8 mouse cellular contexts compared by ENCODE assay signal in the genomic region with DNA sequence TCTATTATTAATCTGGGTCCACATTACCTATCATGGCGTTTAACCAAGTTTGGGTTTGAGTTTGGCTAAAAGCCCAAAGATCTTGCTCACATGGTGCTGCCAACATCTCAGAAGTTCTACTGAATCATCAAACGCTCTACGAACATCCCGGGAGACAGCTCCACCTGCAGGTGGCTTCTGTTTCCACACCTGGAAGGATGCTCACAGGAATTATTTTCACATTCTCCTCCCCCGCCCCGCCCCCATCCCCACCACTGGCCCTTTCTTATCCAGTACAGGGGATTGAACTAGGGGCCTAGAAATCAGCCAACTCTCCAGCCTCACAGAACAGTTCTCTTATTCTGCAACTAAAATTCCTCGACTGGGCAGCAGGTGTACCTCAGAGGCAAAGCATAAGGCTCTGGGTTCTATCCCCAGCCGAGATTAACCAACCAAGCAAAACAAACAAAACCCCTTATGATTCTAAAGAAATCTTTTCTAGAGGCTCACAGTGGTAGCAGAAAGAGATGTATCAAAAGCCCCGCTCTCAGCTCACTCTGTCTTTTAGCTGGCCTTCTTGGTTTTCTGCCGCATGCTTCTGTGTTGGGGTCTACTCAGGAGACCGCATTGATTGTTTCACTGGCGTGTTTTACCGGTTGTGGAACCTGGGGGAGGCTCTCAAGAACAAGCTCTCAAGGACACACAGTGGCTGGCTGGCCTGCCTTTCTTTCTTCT. TPM values are rescaled to one million over a fixed set of nuclear protein-coding genes. Genes with fewer than 3 reads are reported as not detected.
DNase-seq lines count a peak whose midpoint lies in the region; ATAC-seq and TF ChIP-seq lines count a peak whose summit lies in the region.

No protein-coding gene starts in this region.

- no peaks in the 10 kb centered on the region for H3K9me3 ChIP-seq in intestine, postnatal 0 days (ENCODE audit: control insufficient read depth)
- H3K9me3 ChIP-seq in limb, embryonic 12.5 days: no peaks in the 10 kb centered on the region
- H3K9me3 ChIP-seq in midbrain, embryonic 13.5 days: no peaks in the 10 kb centered on the region
- H3K9me3 ChIP-seq in stomach, embryonic 16.5 days (replicated peaks; ENCODE audit: control insufficient read depth, low read length): no peaks in the 10 kb centered on the region

- DNase-seq in 3T3-L1 (ENCODE audit: low read depth, low spot score) (peak; percentile 89), adipocyte (ENCODE audit: low spot score) (peak; percentile 74)
- DNase-seq in embryo, embryonic 10 days (ENCODE audit: low spot score): peak; percentile 71
- DNase-seq in gastrocnemius, postnatal 25 days: peak; percentile 47

- no peaks in the 10 kb centered on the region for H3K27me3 ChIP-seq in intestine, postnatal 0 days (replicated peaks; ENCODE audit: control insufficient read depth, insufficient read depth, low read length)
- H3K27me3 ChIP-seq in limb, embryonic 12.5 days: 0 out of 2 replicates have a peak, but pooled peaks cover 5% of the 10 kb centered on the region
- H3K27me3 ChIP-seq in midbrain, embryonic 13.5 days: no peaks in the 10 kb centered on the region
- H3K27me3 ChIP-seq in stomach, embryonic 16.5 days (ENCODE audit: control insufficient read depth, insufficient read depth, low read length): no peaks in the 10 kb centered on the region

- 0 out of 2 replicates have a peak, but pooled peaks cover under 1% of the 10 kb centered on the region for H3K4me1 ChIP-seq in intestine, postnatal 0 days (replicated peaks; ENCODE audit: control insufficient read depth, insufficient read depth, low read length)
- H3K4me1 ChIP-seq in limb, embryonic 12.5 days (replicated peaks): peaks cover 19% of the 10 kb centered on the region
- peaks cover 38% of the 10 kb centered on the region for H3K4me1 ChIP-seq in midbrain, embryonic 13.5 days (replicated peaks)
- H3K4me1 ChIP-seq in stomach, embryonic 16.5 days (ENCODE audit: control insufficient read depth, insufficient read depth, low read length): peaks cover 13% of the 10 kb centered on the region; the same call in 1 of the 2 replicates

- ATAC-seq in intestine, postnatal 0 days: peak; percentile 56
- no peak for ATAC-seq in limb, embryonic 12.5 days (ENCODE audit: insufficient number of reproducible peaks, insufficient read depth, low FRiP score, low TSS enrichment, low read depth)
- ATAC-seq in midbrain, embryonic 13.5 days: peak; percentile 37; the same call in 1 of the 2 replicates
- ATAC-seq in stomach, embryonic 16.5 days (ENCODE audit: insufficient read depth, low FRiP score): peak; percentile 54; the same call in 1 of the 2 replicates

- 0 out of 2 replicates have a peak overlapping the region, but pooled peaks have one; percentile 9 for H3K27ac ChIP-seq in intestine, postnatal 0 days (ENCODE audit: low read depth, low read length)
- 0 out of 2 replicates have a peak overlapping the region, but pooled peaks have one; percentile 35 for H3K27ac ChIP-seq in limb, embryonic 12.5 days
- H3K27ac ChIP-seq in midbrain, embryonic 13.5 days: peak overlapping the region; percentile 74
- H3K27ac ChIP-seq in stomach, embryonic 16.5 days (ENCODE audit: low read length): peak overlapping the region; percentile 57; the same call in 1 of the 2 replicates

- no peak overlapping the region for H3K9ac ChIP-seq in intestine, postnatal 0 days (ENCODE audit: low read depth, low read length)
- H3K9ac ChIP-seq in limb, embryonic 12.5 days (replicated peaks): no peak overlapping the region
- peak overlapping the region; percentile 44; the same call in 1 of the 2 replicates for H3K9ac ChIP-seq in midbrain, embryonic 13.5 days (replicated peaks)
- H3K9ac ChIP-seq in stomach, embryonic 16.5 days (ENCODE audit: low read length): peak overlapping the region; percentile 36; the same call in 1 of the 2 replicates

- 45% methylated on average over 13 of the region's 13 CpGs for WGBS in intestine, postnatal 0 days
- 58% methylated on average over 13 of the region's 13 CpGs for WGBS in limb, embryonic 12.5 days
- 45% methylated on average over 13 of the region's 13 CpGs for WGBS in midbrain, embryonic 13.5 days
- 45% methylated on average over 13 of the region's 13 CpGs for WGBS in stomach, embryonic 16.5 days

- H3K36me3 ChIP-seq in intestine, postnatal 0 days (ENCODE audit: control insufficient read depth, insufficient read depth): no peaks in the 10 kb centered on the region
- H3K36me3 ChIP-seq in limb, embryonic 12.5 days: no peaks in the 10 kb centered on the region
- no peaks in the 10 kb centered on the region for H3K36me3 ChIP-seq in midbrain, embryonic 13.5 days
- no peaks in the 10 kb centered on the region for H3K36me3 ChIP-seq in stomach, embryonic 16.5 days (ENCODE audit: control insufficient read depth, insufficient read depth, low read length)

- peak overlapping the region; percentile 25; the same call in 1 of the 2 replicates for H3K4me3 ChIP-seq in intestine, postnatal 0 days (ENCODE audit: low read depth, low read length)
- 0 out of 2 replicates have a peak overlapping the region, but pooled peaks have one; percentile 7 for H3K4me3 ChIP-seq in limb, embryonic 12.5 days (replicated peaks)
- 0 out of 2 replicates have a peak overlapping the region, but pooled peaks have one; percentile 12 for H3K4me3 ChIP-seq in midbrain, embryonic 13.5 days (replicated peaks)
- peak overlapping the region; percentile 29 for H3K4me3 ChIP-seq in stomach, embryonic 16.5 days (replicated peaks; ENCODE audit: low read length)

- peak overlapping the region; percentile 60 for H3K4me2 ChIP-seq in intestine, postnatal 0 days (replicated peaks; ENCODE audit: low read depth)
- peak overlapping the region; percentile 4; the same call in 1 of the 2 replicates for H3K4me2 ChIP-seq in limb, embryonic 12.5 days
- H3K4me2 ChIP-seq in midbrain, embryonic 13.5 days (replicated peaks): peak overlapping the region; percentile 39
- peak overlapping the region; percentile 44 for H3K4me2 ChIP-seq in stomach, embryonic 16.5 days (ENCODE audit: low read depth, low read length)

- TF ChIP-seq CTCF in intestine, postnatal 0 days (IDR thresholded peaks at IDR 0.05; ENCODE audit: low read depth): peak; percentile 81

RNA-seq across cellular contexts. Expression of gene Psmg4, which starts 8.4 kb away (rescaled TPM):
- total RNA-seq in gastrocnemius, postnatal 25 days (2021): 10 to 100 TPM; 15.9 to 16.2 TPM
- 62.8 and 69.8 TPM in 2 replicates for polyA plus RNA-seq in intestine, postnatal 0 days (2015; fragmentation: Nextera tagmentation; extraction: Ambion mirVana)
- polyA plus RNA-seq in limb, embryonic 12.5 days (2016; fragmentation: Nextera tagmentation; extraction: Ambion mirVana): 102 and 106 TPM in 2 replicates
- polyA plus RNA-seq in midbrain, embryonic 13.5 days (2015; fragmentation: Nextera tagmentation; extraction: Ambion mirVana): 92.5 and 94.6 TPM in 2 replicates
- polyA plus RNA-seq in stomach, embryonic 16.5 days (2015; fragmentation: Nextera tagmentation; extraction: Ambion mirVana): 58.8 and 62.9 TPM in 2 replicates

RNA-seq across cellular contexts. Expression of gene Tubb2b, which starts 24.1 kb away (rescaled TPM):
- 1 to 10 TPM; 2.3 to 3.6 TPM for total RNA-seq in gastrocnemius, postnatal 25 days (2021)
- 14.1 and 15.4 TPM in 2 replicates for polyA plus RNA-seq in intestine, postnatal 0 days (2015; fragmentation: Nextera tagmentation; extraction: Ambion mirVana)
- 25.6 and 27.1 TPM in 2 replicates for polyA plus RNA-seq in limb, embryonic 12.5 days (2016; fragmentation: Nextera tagmentation; extraction: Ambion mirVana)
- polyA plus RNA-seq in midbrain, embryonic 13.5 days (2015; fragmentation: Nextera tagmentation; extraction: Ambion mirVana): 833 and 846 TPM in 2 replicates
- polyA plus RNA-seq in stomach, embryonic 16.5 days (2015; fragmentation: Nextera tagmentation; extraction: Ambion mirVana): 41.7 and 45.5 TPM in 2 replicates

Comparison
In these comparisons a context has a peak if more than half of its experiments do, and no peak if none do; other contexts are left out.
1. H3K27ac ChIP-seq: peak in every context shown above with its lines; median percentile 74 in midbrain, embryonic 13.5 days; 57 in stomach, embryonic 16.5 days; 35 in limb, embryonic 12.5 days; 9 in intestine, postnatal 0 days.
2. H3K4me2 ChIP-seq: peak in every context shown above with its lines; median percentile 60 in intestine, postnatal 0 days; 44 in stomach, embryonic 16.5 days; 39 in midbrain, embryonic 13.5 days; 4 in limb, embryonic 12.5 days.
3. H3K9ac ChIP-seq: peak in midbrain, embryonic 13.5 days (single experiment) and stomach, embryonic 16.5 days (single experiment); none in intestine, postnatal 0 days (single experiment) and limb, embryonic 12.5 days (single experiment).
4. RNA of gene Tubb2b, which starts 24.1 kb away (polyA plus RNA-seq): 833 to 846 TPM in midbrain, embryonic 13.5 days; 41.7 to 45.5 TPM in stomach, embryonic 16.5 days, 25.6 to 27.1 TPM in limb, embryonic 12.5 days and 14.1 to 15.4 TPM in intestine, postnatal 0 days; every median in the first group is over 10 times any median in the second.
5. Peak in every context shown above with its lines, with median percentiles within 50 percentile points of each other: DNase-seq and H3K4me3 ChIP-seq.